Mouse (Mus musculus): ENCODE measurements at regions not wholly inside any gene's neighbourhood (a gene's known extent, or its start where the extent isn't known, plus 50 kb on each side); places are given as distances from the start of the nearest gene placed in this dataset.

- TF ChIP-seq POLR2A (IDR thresholded peaks at IDR 0.05; ENCODE audit: borderline replicate concordance, extremely low read depth, insufficient read depth, insufficient read length, poor library complexity, severe bottlenecking) = no peak
- no peak for TF ChIP-seq CTCF (IDR thresholded peaks at IDR 0.05; ENCODE audit: borderline replicate concordance, extremely low read depth, insufficient read depth, insufficient read length)
Measured at GRCm38 (mm10) chr9:32924333-32924886, 288.4 kb downstream of the Ets1 start.

All from brain, embryonic 14.5 days (tissue).